Comparison of ENCODE assay signal across 16 mouse cellular contexts in the genomic region with DNA sequence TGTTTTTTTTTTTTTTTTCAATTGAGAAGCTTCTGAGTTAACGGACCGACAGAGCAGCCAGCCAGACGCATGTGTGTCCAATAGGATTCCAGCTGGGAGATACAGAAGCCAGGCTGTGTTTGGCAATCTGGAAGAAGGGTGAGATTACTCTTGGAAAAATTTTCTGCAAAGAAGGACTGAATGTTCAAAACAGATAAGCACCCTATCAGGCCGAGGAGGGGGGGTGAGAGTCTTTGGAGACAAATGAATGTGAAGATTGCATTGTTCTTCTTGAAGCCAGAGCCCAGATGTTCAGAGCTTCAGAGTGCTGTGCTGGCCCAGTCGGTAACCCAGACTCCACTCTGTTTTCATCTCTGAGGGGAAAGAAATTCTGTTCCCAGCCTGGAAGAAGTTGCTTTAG.
DNase-seq lines count a peak whose midpoint lies in the region; ATAC-seq lines count a peak whose summit lies in the region.
"Had no signal": no experiment of that assay in that cellular context is flagged by ENCODE, and none has a peak within 500 bp of the region (broad histone marks: within the 10 kb centered on the region; RNA-seq: fewer than 3 reads in every experiment).

No protein-coding gene starts in this region.

- no peak overlapping the region for H3K4me3 ChIP-seq in kidney, embryonic 15.5 days (replicated peaks)
- H3K4me3 ChIP-seq: forebrain, embryonic 15.5 days; hindbrain, embryonic 10.5 days; limb, embryonic 15.5 days; midbrain, embryonic 12.5 days; neural tube, embryonic 13.5 days had no signal

- no peak for ATAC-seq in kidney, embryonic 15.5 days (replicated peaks; ENCODE audit: low FRiP score)
- ATAC-seq: forebrain, embryonic 15.5 days had no signal

- 73% methylated on average over 5 of the region's 5 CpGs for WGBS in kidney, embryonic 15.5 days

- H3K9me3 ChIP-seq in kidney, embryonic 15.5 days (replicated peaks) = no peaks in the 10 kb centered on the region
- H3K9me3 ChIP-seq: forebrain, embryonic 15.5 days; hindbrain, embryonic 10.5 days; limb, embryonic 15.5 days; midbrain, embryonic 12.5 days; neural tube, embryonic 13.5 days had no signal

- intact Hi-C loops in heart, postnatal 14 days (cut with DNase I) = no loop called here

- no peaks in the 10 kb centered on the region for H3K27me3 ChIP-seq in kidney, embryonic 15.5 days
- H3K27me3 ChIP-seq: forebrain, embryonic 15.5 days; limb, embryonic 15.5 days; midbrain, embryonic 12.5 days; neural tube, embryonic 13.5 days had no signal

- H3K4me1 ChIP-seq in kidney, embryonic 15.5 days = no peaks in the 10 kb centered on the region
- H3K4me1 ChIP-seq: forebrain, embryonic 15.5 days; hindbrain, embryonic 10.5 days; limb, embryonic 15.5 days; midbrain, embryonic 12.5 days; neural tube, embryonic 13.5 days had no signal

- peak; percentile 60 for DNase-seq in urinary bladder, postnatal 14 days (ENCODE audit: low spot score)
- no peak for DNase-seq in urinary bladder, adult 2 months (ENCODE audit: low spot score)
- peak; percentile 78 to 90 for DNase-seq in heart, adult 18-20 months
- peak; percentile 52 to 60 for DNase-seq in heart, postnatal 14 days
- peak; percentile 72 for DNase-seq in testis, postnatal 14 days (ENCODE audit: low spot score)
- no peak for DNase-seq in layer of hippocampus, adult 18-20 months (ENCODE audit: low spot score in 2 of 2)
- no peak for DNase-seq in Muller cell, postnatal 12 days (ENCODE audit: inconsistent ontology term)
- DNase-seq: embryo, embryonic 11 days; kidney, adult 2 months; right cerebral cortex, postnatal 14 days had no signal

- no peak overlapping the region for H3K4me2 ChIP-seq in kidney, embryonic 15.5 days
- H3K4me2 ChIP-seq: forebrain, embryonic 15.5 days; limb, embryonic 15.5 days; midbrain, embryonic 12.5 days; neural tube, embryonic 13.5 days had no signal

- no peak overlapping the region for H3K27ac ChIP-seq in kidney, embryonic 15.5 days
- H3K27ac ChIP-seq: forebrain, embryonic 15.5 days; hindbrain, embryonic 10.5 days; limb, embryonic 15.5 days; midbrain, embryonic 12.5 days; neural tube, embryonic 13.5 days had no signal

- H3K36me3 ChIP-seq in kidney, embryonic 15.5 days = no peaks in the 10 kb centered on the region
- H3K36me3 ChIP-seq: forebrain, embryonic 15.5 days; hindbrain, embryonic 10.5 days; limb, embryonic 15.5 days; midbrain, embryonic 12.5 days; neural tube, embryonic 13.5 days had no signal

- no peak overlapping the region for H3K9ac ChIP-seq in kidney, embryonic 15.5 days
- H3K9ac ChIP-seq: forebrain, embryonic 15.5 days; limb, embryonic 15.5 days; midbrain, embryonic 12.5 days; neural tube, embryonic 13.5 days had no signal

Comparison
In these comparisons a context has a peak if more than half of its experiments do, and no peak if none do; other contexts are left out.
1. DNase-seq: peak in urinary bladder, postnatal 14 days (single experiment), heart, adult 18-20 months (2 of 2), heart, postnatal 14 days (2 of 2) and testis, postnatal 14 days (single experiment); none in urinary bladder, adult 2 months (single experiment), layer of hippocampus, adult 18-20 months (0 of 2) and Muller cell, postnatal 12 days (single experiment).